Comparison of ENCODE assay signal across 29 mouse cellular contexts in the genomic region with DNA sequence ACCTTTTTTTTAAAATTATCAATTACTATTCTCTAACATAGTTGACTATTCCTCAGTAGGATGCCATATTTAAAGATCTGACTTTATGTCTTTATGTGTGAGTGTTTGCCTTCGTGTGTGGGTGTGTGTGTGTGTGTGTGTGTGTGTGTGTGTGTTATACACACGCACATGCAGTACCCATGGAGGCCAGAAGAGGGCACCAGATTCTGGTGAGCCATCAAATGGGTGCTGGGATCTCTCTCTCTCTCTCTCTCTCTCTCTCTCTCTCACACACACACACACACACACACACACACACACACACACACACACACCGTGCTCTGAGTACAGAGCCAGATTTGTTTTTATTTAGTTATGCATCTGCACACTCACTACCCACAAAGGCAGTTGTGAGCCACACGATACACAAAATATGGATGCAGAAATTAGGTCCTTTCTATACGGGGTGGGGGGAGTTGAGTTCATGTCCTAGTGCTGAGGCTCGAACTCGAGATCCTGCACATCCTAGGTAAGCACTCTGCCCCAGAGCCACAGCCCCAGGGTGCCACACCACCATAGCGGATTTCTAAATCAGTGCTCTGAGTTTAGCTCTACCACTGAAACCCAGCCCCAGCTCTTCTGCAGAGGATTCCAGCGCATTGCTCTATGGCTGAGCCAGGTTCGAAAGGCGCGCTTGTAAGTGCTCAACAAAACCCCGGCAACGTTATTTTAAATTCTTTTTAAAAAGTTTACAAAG. TPM values are rescaled to one million over a fixed set of nuclear protein-coding genes. Genes with fewer than 3 reads are reported as not detected.
DNase-seq lines count a peak whose midpoint lies in the region; ATAC-seq and TF ChIP-seq lines count a peak whose summit lies in the region.
"Had no signal": no experiment of that assay in that cellular context is flagged by ENCODE, and none has a peak within 500 bp of the region (broad histone marks: within the 10 kb centered on the region; RNA-seq: fewer than 3 reads in every experiment).

No protein-coding gene starts in this region.

- TF ChIP-seq CTCF in hindbrain, postnatal 0 days (IDR thresholded peaks at IDR 0.05; ENCODE audit: low read depth): peak; percentile 46
- TF ChIP-seq CTCF in lung, embryonic 14.5 days (IDR thresholded peaks at IDR 0.05; ENCODE audit: low read depth): peak; percentile 49
- peak; percentile 38 for TF ChIP-seq CTCF in ES-Bruce4 (IDR thresholded peaks at IDR 0.05; ENCODE audit: low read depth, low read length)
- 0 out of 2 replicates have a peak, but pooled peaks have one; percentile 16 for TF ChIP-seq CTCF in bone marrow, adult 2 months (IDR thresholded peaks at IDR 0.05; ENCODE audit: control insufficient read depth, insufficient read depth, low read length)

- H3K27ac ChIP-seq in hindbrain, postnatal 0 days: no peak overlapping the region
- no peak overlapping the region for H3K27ac ChIP-seq in hindbrain, embryonic 10.5 days
- H3K27ac ChIP-seq in lung, embryonic 14.5 days (ENCODE audit: low read depth): no peak overlapping the region
- H3K27ac ChIP-seq in ES-Bruce4 (ENCODE audit: insufficient read depth, low read length): peak overlapping the region; percentile 23; the same call in 1 of the 2 replicates
- no peak overlapping the region for H3K27ac ChIP-seq in bone marrow, adult 2 months (ENCODE audit: control insufficient read depth, insufficient read depth, low read depth, low read length, poor library complexity)
- H3K27ac ChIP-seq: embryonic facial prominence, embryonic 10.5 days; forebrain, embryonic 10.5 days; heart, embryonic 15.5 days; hindbrain, embryonic 14.5 days; left cerebral cortex, adult 2 months; limb, embryonic 15.5 days; neural tube, embryonic 15.5 days had no signal

- no peak overlapping the region for H3K4me3 ChIP-seq in hindbrain, postnatal 0 days (ENCODE audit: low read length)
- no peak overlapping the region for H3K4me3 ChIP-seq in hindbrain, embryonic 10.5 days
- H3K4me3 ChIP-seq in lung, embryonic 14.5 days (ENCODE audit: low read depth, low read length): no peak overlapping the region
- no peak overlapping the region for H3K4me3 ChIP-seq in ES-Bruce4 (ENCODE audit: low read depth, low read length)
- H3K4me3 ChIP-seq in bone marrow, adult 2 months (replicated peaks; ENCODE audit: control insufficient read depth, low read depth, low read length): no peak overlapping the region
- H3K4me3 ChIP-seq: embryonic facial prominence, embryonic 10.5 days; forebrain, embryonic 10.5 days; heart, embryonic 15.5 days; left cerebral cortex, adult 2 months; limb, embryonic 15.5 days; neural tube, embryonic 15.5 days had no signal

- H3K9ac ChIP-seq in hindbrain, postnatal 0 days (replicated peaks; ENCODE audit: low read length): no peak overlapping the region
- H3K9ac ChIP-seq in lung, embryonic 14.5 days: no peak overlapping the region
- H3K9ac ChIP-seq in ES-Bruce4 (ENCODE audit: low read depth, poor library complexity, severe bottlenecking): no peak overlapping the region
- H3K9ac ChIP-seq: heart, embryonic 15.5 days; hindbrain, embryonic 14.5 days; limb, embryonic 15.5 days; neural tube, embryonic 15.5 days had no signal

- no peaks in the 10 kb centered on the region for H3K4me1 ChIP-seq in hindbrain, postnatal 0 days (ENCODE audit: insufficient read depth, low read length)
- peaks cover 14% of the 10 kb centered on the region; the same call in 1 of the 2 replicates for H3K4me1 ChIP-seq in hindbrain, embryonic 10.5 days (replicated peaks)
- H3K4me1 ChIP-seq in lung, embryonic 14.5 days (ENCODE audit: insufficient read depth): no peaks in the 10 kb centered on the region
- peaks cover 8% of the 10 kb centered on the region for H3K4me1 ChIP-seq in ES-Bruce4 (ENCODE audit: control insufficient read depth, insufficient read depth, low read length)
- H3K4me1 ChIP-seq in bone marrow, adult 2 months (ENCODE audit: control insufficient read depth, insufficient read depth, low read length): no peaks in the 10 kb centered on the region

- no peak overlapping the region for H3K4me2 ChIP-seq in hindbrain, postnatal 0 days (ENCODE audit: low read depth, low read length)
- H3K4me2 ChIP-seq in lung, embryonic 14.5 days: no peak overlapping the region
- H3K4me2 ChIP-seq: heart, embryonic 15.5 days; hindbrain, embryonic 14.5 days; limb, embryonic 15.5 days had no signal

- no peak for ATAC-seq in hindbrain, postnatal 0 days
- no peak for ATAC-seq in lung, embryonic 14.5 days (ENCODE audit: insufficient read depth)
- ATAC-seq: CD4-positive, CD25-positive, alpha-beta regulatory T cell, adult 4 months had no signal

- H3K27me3 ChIP-seq in hindbrain, postnatal 0 days (ENCODE audit: insufficient read depth, low read length): peaks cover 55% of the 10 kb centered on the region
- H3K27me3 ChIP-seq in hindbrain, embryonic 10.5 days (ENCODE audit: insufficient read depth, poor library complexity, severe bottlenecking): peaks cover 98% of the 10 kb centered on the region
- H3K27me3 ChIP-seq in lung, embryonic 14.5 days (ENCODE audit: insufficient read depth, low read length): peaks cover 14% of the 10 kb centered on the region; the same call in 1 of the 2 replicates
- no peaks in the 10 kb centered on the region for H3K27me3 ChIP-seq in ES-Bruce4 (ENCODE audit: control insufficient read depth, insufficient read depth, low read length, poor library complexity, severe bottlenecking)

- no peak for TF ChIP-seq EP300 in ES-Bruce4 (IDR thresholded peaks at IDR 0.05; ENCODE audit: insufficient read depth, low read depth, low read length)

- no peak for DNase-seq in hindbrain, postnatal 0 days (ENCODE audit: low spot score)
- no peak for DNase-seq in hindbrain, embryonic 10.5 days (ENCODE audit: low spot score)
- no peak for DNase-seq in lung, embryonic 14.5 days
- no peak for DNase-seq in lung, adult 18-20 months
- no peak for DNase-seq in frontal cortex, adult 2 months (ENCODE audit: extremely low spot score in 1 of 2, low spot score in 1 of 2)
- DNase-seq: adrenal gland, postnatal 25 days; cerebellum, adult 11 months; cerebellum, adult 9-11 months; gastrocnemius, postnatal 36 days; heart, postnatal 36 days; kidney, adult 9 months; kidney, postnatal 36 days; left cerebral cortex, postnatal 4 days; lung, adult 2 months; lung, postnatal 36 days; thymus, postnatal 14 days had no signal

- no peaks in the 10 kb centered on the region for H3K36me3 ChIP-seq in hindbrain, postnatal 0 days (ENCODE audit: insufficient read depth, low read length)
- H3K36me3 ChIP-seq in hindbrain, embryonic 10.5 days: no peaks in the 10 kb centered on the region
- no peaks in the 10 kb centered on the region for H3K36me3 ChIP-seq in lung, embryonic 14.5 days (ENCODE audit: insufficient read depth)
- no peaks in the 10 kb centered on the region for H3K36me3 ChIP-seq in ES-Bruce4 (ENCODE audit: control insufficient read depth, insufficient read depth, low read length, poor library complexity, severe bottlenecking)
- H3K36me3 ChIP-seq: embryonic facial prominence, embryonic 10.5 days; forebrain, embryonic 10.5 days; heart, embryonic 15.5 days; limb, embryonic 15.5 days; neural tube, embryonic 15.5 days had no signal

- no peaks in the 10 kb centered on the region for H3K9me3 ChIP-seq in hindbrain, postnatal 0 days (ENCODE audit: low read length)
- H3K9me3 ChIP-seq in hindbrain, embryonic 10.5 days: peaks cover 8% of the 10 kb centered on the region; the same call in 1 of the 2 replicates
- H3K9me3 ChIP-seq in lung, embryonic 14.5 days (ENCODE audit: low read depth, low read length): no peaks in the 10 kb centered on the region
- no peaks in the 10 kb centered on the region for H3K9me3 ChIP-seq in ES-Bruce4 (replicated peaks; ENCODE audit: control insufficient read depth, insufficient read depth, low read length, poor library complexity, severe bottlenecking)
- H3K9me3 ChIP-seq: heart, embryonic 15.5 days; limb, embryonic 15.5 days; neural tube, embryonic 15.5 days had no signal

- no peak for TF ChIP-seq POLR2A in ES-Bruce4 (IDR thresholded peaks at IDR 0.05; ENCODE audit: insufficient read depth, low read length)
- no peak for TF ChIP-seq POLR2A in bone marrow, adult 2 months (IDR thresholded peaks at IDR 0.05; ENCODE audit: borderline replicate concordance, control insufficient read depth, low read depth, low read length)

- WGBS in hindbrain, postnatal 0 days: 74% methylated on average over 14 of the region's 14 CpGs
- WGBS in hindbrain, embryonic 10.5 days: 71% methylated on average over 14 of the region's 14 CpGs
- WGBS in lung, embryonic 14.5 days: 80% methylated on average over 14 of the region's 14 CpGs
- WGBS in bone marrow, adult 2 months: 84% methylated on average over 14 of the region's 14 CpGs

RNA-seq across cellular contexts. Expression of a gene that starts 38.5 kb away (rescaled TPM):
- 1.3 and 6.7 TPM in 2 replicates for total RNA-seq in hindbrain, postnatal 0 days (2014; rRNA removed)
- 2.4 and 2.9 TPM in 2 replicates for polyA plus RNA-seq in hindbrain, postnatal 0 days (2015; fragmentation: Nextera tagmentation; extraction: Ambion mirVana)
- polyA plus RNA-seq in hindbrain, embryonic 10.5 days (2016; fragmentation: Nextera tagmentation; extraction: Ambion mirVana): 5.8 and 13.0 TPM in 2 replicates
- 82.1 and 84.8 TPM in 2 replicates for polyA plus RNA-seq in lung, embryonic 14.5 days (2014; fragmentation: Nextera tagmentation; extraction: Ambion mirVana)
- polyA plus RNA-seq in ES-Bruce4 (2011; ENCODE audit: insufficient read depth, insufficient read length, low read depth, missing spikeins): 29.8 and 30.1 TPM in 2 replicates
- 0.27 and 3.2 TPM in 2 replicates for polyA plus RNA-seq in bone marrow, adult 2 months (2011; ENCODE audit: insufficient read depth, insufficient read length, low replicate concordance, missing spikeins)
- polyA plus RNA-seq in frontal cortex, adult 2 months (2012; rRNA removed): 1.8 and 2.4 TPM in 2 replicates
- total RNA-seq: common myeloid progenitor, adult 5-6 weeks; megakaryocyte-erythroid progenitor cell, adult 5-6 weeks; MEL had no signal
